Mouse (Mus musculus) forebrain, embryonic 11.5 days (tissue): ENCODE data around the gene Eif4e3. TPM values are rescaled to one million over a fixed set of nuclear protein-coding genes. Genes with fewer than 3 reads are reported as not detected.

Source experiments
- ATAC-seq: fragments of 200-750 bp; cut with Nextera tagmentation; replicated peaks from 2 replicates; pipeline ENCODE4 v1.8.0; 2017; ENCODE audit warnings: moderate TSS enrichment; ENCODE audit not compliant: low FRiP score
- DNase-seq: peaks from one replicate; pipeline ENCODE4 v3.0.0-alpha.2; 2017; ENCODE audit warnings: low spot score
- H3K27ac ChIP-seq: fragments of 300-500 bp; sonication (generic); 2 replicates; pipeline ENCODE4 v1.5.1; 2014; ENCODE audit warnings: low read depth, low read length
- H3K27me3 ChIP-seq: fragments of 300-500 bp; sonication (generic); 2 replicates; pipeline ENCODE4 v1.6.1; 2014; ENCODE audit warnings: mild to moderate bottlenecking, low read length, mixed read lengths; ENCODE audit not compliant: control insufficient read depth, insufficient read depth
- H3K36me3 ChIP-seq: fragments of 300-500 bp; sonication (generic); 2 replicates; pipeline ENCODE4 v1.6.1; 2014; ENCODE audit warnings: mild to moderate bottlenecking, low read length, moderate library complexity, mixed read lengths; ENCODE audit not compliant: control insufficient read depth, insufficient read depth
- H3K4me1 ChIP-seq: fragments of 300-500 bp; sonication (generic); replicated peaks from 2 replicates; pipeline ENCODE4 v1.6.1; 2014; ENCODE audit warnings: low read length, mixed read lengths; ENCODE audit not compliant: control insufficient read depth, insufficient read depth
- H3K4me2 ChIP-seq: fragments of 300-500 bp; sonication (generic); 2 replicates; pipeline ENCODE4 v1.6.1; 2014; ENCODE audit warnings: low read depth, mild to moderate bottlenecking, low read length, moderate library complexity, mixed read lengths; ENCODE audit not compliant: severe bottlenecking
- H3K4me3 ChIP-seq: fragments of 300-500 bp; sonication (generic); 2 replicates; pipeline ENCODE4 v1.5.1; 2014; ENCODE audit warnings: low read depth, low read length
- H3K9ac ChIP-seq: fragments of 300-500 bp; sonication (generic); 2 replicates; pipeline ENCODE4 v1.6.1; 2014; ENCODE audit warnings: low read length
- H3K9me3 ChIP-seq: fragments of 300-500 bp; sonication (generic); 2 replicates; pipeline ENCODE4 v1.6.1; 2016; ENCODE audit warnings: low read length, mixed read lengths; ENCODE audit not compliant: control insufficient read depth
- WGBS: fragments of 180-500 bp; shearing (Covaris S2); extraction: QIAGEN DNeasy Blood & Tissue Kit; methylation state at CpG from one replicate; pipeline ENCODE4 v1.1.7; 2014; 5-methylcytosine and 5-hydroxymethylcytosine counted together
- polyA plus RNA-seq: library from polyadenylated mRNA; unstranded; fragments of >200 nt; fragmentation: Nextera tagmentation; extraction: Ambion mirVana; gene quantifications from 2 replicates; pipeline ENCODE4 v1.2.1, GENCODE M21; 2014

Eif4e3 gene
- polyA plus RNA-seq, 1 experiment from 2014 or later, result 14.2 TPM

GRCm38 (mm10) chr6:99615272-99615751, 51.3 kb downstream of the Eif4e3 start:
- H3K4me2 ChIP-seq, result no peak overlapping the region

GRCm38 (mm10) chr6:99614566-99615271, 51.9 kb downstream of the Eif4e3 start:
- Histone ChIP-seq H3K9me3 (no peaks in the 10 kb centered on the region), H3K36me3 (no peaks in the 10 kb centered on the region), H3K4me2 (no peak overlapping the region), H3K9ac (no peak overlapping the region; the same call in 1 of the 2 replicates), H3K4me1 (peaks cover 5% of the 10 kb centered on the region), H3K4me3 (no peak overlapping the region), H3K27ac (no peak overlapping the region), H3K27me3 (no peaks in the 10 kb centered on the region)
- ATAC-seq (no peak), DNase-seq (no peak)
- WGBS, result 70% methylated on average over 17 of the region's 17 CpGs

More at GRCm38 (mm10) chr6:99615272-99615751, 51.3 kb downstream of the Eif4e3 start:
- H3K4me1 ChIP-seq, result peaks cover 5% of the 10 kb centered on the region
- WGBS, result 21% methylated on average over 10 of the region's 10 CpGs
- H3K9me3 ChIP-seq, result no peaks in the 10 kb centered on the region
- no peak for ATAC-seq
- H3K4me3 ChIP-seq, result no peak overlapping the region
- DNase-seq, result no peak
- no peaks in the 10 kb centered on the region for H3K36me3 ChIP-seq
- H3K27ac ChIP-seq, result no peak overlapping the region
- no peak overlapping the region; the same call in 1 of the 2 replicates for H3K9ac ChIP-seq
- H3K27me3 ChIP-seq, result no peaks in the 10 kb centered on the region

GRCm38 (mm10) chr6:99611866-99612265, 54.7 kb downstream of the Eif4e3 start:
- Histone ChIP-seq H3K9ac (no peak overlapping the region), H3K4me3 (no peak overlapping the region), H3K27ac (no peak overlapping the region), H3K4me1 (peaks cover 5% of the 10 kb centered on the region), H3K36me3 (no peaks in the 10 kb centered on the region), H3K9me3 (no peaks in the 10 kb centered on the region), H3K27me3 (no peaks in the 10 kb centered on the region), H3K4me2 (no peak overlapping the region)
- ATAC-seq (no peak), DNase-seq (no peak)
- 64% methylated on average over 6 of the region's 6 CpGs for WGBS

GRCm38 (mm10) chr6:99610454-99611427, 55.8 kb downstream of the Eif4e3 start:
- WGBS, result 63% methylated on average over 14 of the region's 14 CpGs
- Histone ChIP-seq H3K9ac (no peak overlapping the region), H3K27me3 (no peaks in the 10 kb centered on the region), H3K4me2 (no peak overlapping the region), H3K27ac (no peak overlapping the region), H3K36me3 (no peaks in the 10 kb centered on the region), H3K4me3 (no peak overlapping the region), H3K4me1 (peaks cover 5% of the 10 kb centered on the region), H3K9me3 (no peaks in the 10 kb centered on the region)
- no peak for DNase-seq
- no peak for ATAC-seq

GRCm38 (mm10) chr6:99606079-99606478, 60.5 kb downstream of the Eif4e3 start:
- no peak for DNase-seq

GRCm38 (mm10) chr6:99604758-99605157, 61.8 kb downstream of the Eif4e3 start:
- no peaks in the 10 kb centered on the region for H3K36me3 ChIP-seq
- DNase-seq (no peak), ATAC-seq (no peak)
- no peak overlapping the region for H3K4me3 ChIP-seq
- H3K27ac ChIP-seq, result no peak overlapping the region
- 78% methylated on average over 2 of the region's 2 CpGs for WGBS
- no peaks in the 10 kb centered on the region for H3K9me3 ChIP-seq
- no peaks in the 10 kb centered on the region for H3K27me3 ChIP-seq
- H3K4me1 ChIP-seq, result no peaks in the 10 kb centered on the region
- H3K9ac ChIP-seq, result no peak overlapping the region
- no peak overlapping the region for H3K4me2 ChIP-seq

More at GRCm38 (mm10) chr6:99606079-99606478, 60.5 kb downstream of the Eif4e3 start:
- H3K4me3 ChIP-seq, result no peak overlapping the region
- no peaks in the 10 kb centered on the region for H3K36me3 ChIP-seq
- H3K27ac ChIP-seq, result no peak overlapping the region
- WGBS, result 76% methylated on average over 7 of the region's 7 CpGs
- no peaks in the 10 kb centered on the region for H3K4me1 ChIP-seq
- H3K27me3 ChIP-seq, result no peaks in the 10 kb centered on the region
- H3K4me2 ChIP-seq, result no peak overlapping the region
- ATAC-seq, result no peak
- H3K9me3 ChIP-seq, result no peaks in the 10 kb centered on the region
- H3K9ac ChIP-seq, result no peak overlapping the region

GRCm38 (mm10) chr6:99602434-99602833, 64.1 kb downstream of the Eif4e3 start:
- ATAC-seq (no peak), DNase-seq (no peak)
- Histone ChIP-seq H3K9ac (no peak overlapping the region), H3K36me3 (no peaks in the 10 kb centered on the region), H3K4me1 (0 out of 2 replicates have a peak, but pooled peaks cover 2% of the 10 kb centered on the region), H3K9me3 (no peaks in the 10 kb centered on the region), H3K27ac (no peak overlapping the region), H3K4me2 (no peak overlapping the region), H3K27me3 (no peaks in the 10 kb centered on the region), H3K4me3 (no peak overlapping the region)
- WGBS, result 91% methylated on average over 7 of the region's 7 CpGs

- H3K9me3 ChIP-seq, result no peaks in the 10 kb centered on the region
- 0 out of 2 replicates have a peak, but pooled peaks cover 2% of the 10 kb centered on the region for H3K4me1 ChIP-seq
- DNase-seq (no peak), ATAC-seq (no peak)
- no peak overlapping the region for H3K4me2 ChIP-seq
- no peak overlapping the region for H3K27ac ChIP-seq
- WGBS, result 79% methylated on average over 8 of the region's 8 CpGs
- no peaks in the 10 kb centered on the region for H3K27me3 ChIP-seq
- no peak overlapping the region for H3K9ac ChIP-seq
- H3K36me3 ChIP-seq, result no peaks in the 10 kb centered on the region
- no peak overlapping the region for H3K4me3 ChIP-seq
These were observed 65.7 kb downstream of the Eif4e3 start for GRCm38 (mm10) chr6:99600886-99601285.
